Mouse (Mus musculus) hindbrain, embryonic 12.5 days (tissue): Measurements from ENCODE around the gene Hormad2. TPM values are rescaled to one million over a fixed set of nuclear protein-coding genes. Genes with fewer than 3 reads are reported as not detected.

Experiments
- ATAC-seq: fragments of 200-750 bp; cut with Nextera tagmentation; 2 replicates; pipeline ENCODE4 v1.8.0; 2017; ENCODE audit warnings: moderate TSS enrichment; ENCODE audit not compliant: low FRiP score
- H3K27ac ChIP-seq: fragments of 300-500 bp; sonication (generic); 2 replicates; pipeline ENCODE4 v1.5.1; 2016; ENCODE audit warnings: mild to moderate bottlenecking
- H3K27me3 ChIP-seq: fragments of 300-500 bp; sonication (generic); 2 replicates; pipeline ENCODE4 v1.6.1; 2016; ENCODE audit warnings: mild to moderate bottlenecking
- H3K36me3 ChIP-seq: fragments of 300-500 bp; sonication (generic); 2 replicates; pipeline ENCODE4 v1.6.1; 2016; ENCODE audit warnings: mild to moderate bottlenecking
- H3K4me1 ChIP-seq: fragments of 300-500 bp; sonication (generic); 2 replicates; pipeline ENCODE4 v1.6.1; 2016
- H3K4me2 ChIP-seq: fragments of 300-500 bp; sonication (generic); replicated peaks from 2 replicates; pipeline ENCODE4 v1.6.1; 2016; ENCODE audit warnings: mild to moderate bottlenecking
- H3K4me3 ChIP-seq: fragments of 300-500 bp; sonication (generic); 2 replicates; pipeline ENCODE4 v1.5.1; 2016; ENCODE audit warnings: mild to moderate bottlenecking
- H3K9ac ChIP-seq: fragments of 300-500 bp; sonication (generic); 2 replicates; pipeline ENCODE4 v1.6.1; 2016; ENCODE audit warnings: mild to moderate bottlenecking, moderate library complexity
- H3K9me3 ChIP-seq: fragments of 300-500 bp; sonication (generic); replicated peaks from 2 replicates; pipeline ENCODE4 v1.6.1; 2016; ENCODE audit warnings: mild to moderate bottlenecking
- WGBS: fragments of 180-500 bp; shearing (Covaris S2); methylation state at CpG from one replicate; pipeline ENCODE4 v1.1.7; 2016; 5-methylcytosine and 5-hydroxymethylcytosine counted together
- polyA plus RNA-seq: library from polyadenylated mRNA; unstranded; fragments of >200 nt; fragmentation: Nextera tagmentation; extraction: Ambion mirVana; gene quantifications from 2 replicates; pipeline ENCODE4 v1.2.1, GENCODE M21; 2016

Gene Hormad2
- polyA plus RNA-seq, 1 experiment from 2014 or later, result 0.10 TPM

- no peaks in the 10 kb centered on the region for H3K36me3 ChIP-seq
- no peaks in the 10 kb centered on the region for H3K9me3 ChIP-seq
- H3K9ac ChIP-seq, result no peak overlapping the region
- H3K27me3 ChIP-seq, result no peaks in the 10 kb centered on the region
- 64% methylated on average over 2 of the region's 2 CpGs for WGBS
- H3K27ac ChIP-seq, result no peak overlapping the region
- no peaks in the 10 kb centered on the region for H3K4me1 ChIP-seq
- no peak overlapping the region for H3K4me2 ChIP-seq
- no peak for ATAC-seq
- H3K4me3 ChIP-seq, result no peak overlapping the region
Observed at GRCm38 (mm10) chr11:4438211-4438610, 2.7 kb downstream of the Hormad2 start.

DNA sequence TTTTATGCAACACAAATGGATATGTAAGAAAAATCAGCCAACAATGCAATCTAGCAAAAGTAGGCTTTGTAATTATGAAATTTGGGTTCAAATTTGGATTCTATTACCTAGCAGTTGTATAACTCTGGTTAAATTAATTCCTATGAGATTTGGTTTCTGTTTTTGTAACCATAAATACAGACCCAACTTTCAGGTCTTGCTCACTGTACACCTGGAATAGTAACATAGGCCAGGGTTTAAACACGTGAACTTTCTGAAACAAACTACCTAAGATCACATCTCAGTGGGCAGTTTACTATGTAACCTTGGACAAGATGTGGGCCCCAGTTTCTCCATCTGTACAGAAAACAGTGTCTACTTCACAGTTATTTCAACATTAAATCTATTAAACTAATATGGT, 3.6 kb downstream of the Hormad2 start:
- Histone ChIP-seq H3K9me3 (no peaks in the 10 kb centered on the region), H3K4me3 (no peak overlapping the region), H3K4me2 (no peak overlapping the region), H3K9ac (no peak overlapping the region), H3K27me3 (no peaks in the 10 kb centered on the region), H3K27ac (no peak overlapping the region), H3K36me3 (no peaks in the 10 kb centered on the region), H3K4me1 (no peaks in the 10 kb centered on the region)
- WGBS, result 84% methylated on average over 1 of the region's 1 CpGs
- ATAC-seq, result no peak

DNA sequence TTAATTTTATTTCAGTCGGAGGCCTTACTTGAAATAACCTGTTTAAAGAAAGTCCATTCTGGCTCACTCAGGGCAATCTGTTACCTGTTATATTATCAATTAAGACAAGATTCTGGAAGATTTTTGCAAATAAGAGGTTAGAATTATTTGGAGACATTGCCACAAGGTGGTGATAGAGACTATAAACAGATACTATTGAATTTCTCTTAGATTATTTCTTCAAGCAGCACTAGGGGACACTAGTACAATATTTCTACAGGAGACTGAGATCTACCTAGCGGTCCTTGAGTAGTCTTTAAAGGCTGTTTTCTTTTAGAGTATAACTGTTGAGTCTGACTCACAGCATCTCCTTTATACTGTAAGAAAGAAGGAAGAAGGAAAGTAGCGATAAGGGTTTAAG, 4.3 kb downstream of the Hormad2 start:
- Histone ChIP-seq H3K36me3 (no peaks in the 10 kb centered on the region), H3K9me3 (no peaks in the 10 kb centered on the region), H3K4me2 (no peak overlapping the region), H3K27ac (no peak overlapping the region), H3K4me3 (no peak overlapping the region), H3K27me3 (no peaks in the 10 kb centered on the region), H3K4me1 (no peaks in the 10 kb centered on the region), H3K9ac (no peak overlapping the region)
- ATAC-seq, result no peak
- 92% methylated on average over 3 of the region's 3 CpGs for WGBS

DNA sequence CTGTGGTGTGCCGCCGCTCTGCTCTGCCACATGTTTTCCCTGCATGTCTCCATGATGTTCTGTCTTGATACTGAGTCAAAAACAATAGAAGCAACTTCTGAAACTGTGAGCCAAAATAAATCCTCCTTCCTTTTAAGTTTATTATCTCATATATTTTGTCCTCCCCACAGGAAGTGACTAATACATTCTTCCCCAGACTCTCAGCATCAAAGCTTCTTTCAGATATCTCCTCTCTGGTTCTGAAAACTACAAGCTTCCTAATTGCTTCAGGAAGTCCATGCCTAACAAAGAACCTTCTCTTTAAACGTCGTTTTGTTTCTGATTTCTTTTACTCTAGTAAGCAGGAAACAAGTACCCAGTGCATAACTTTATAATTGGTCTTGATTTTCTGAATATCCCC, 6.4 kb downstream of the Hormad2 start:
- no peak for ATAC-seq
- Histone ChIP-seq H3K36me3 (no peaks in the 10 kb centered on the region), H3K27me3 (no peaks in the 10 kb centered on the region)

GRCm38 (mm10) chr11:4423818-4424217, 17.1 kb downstream of the Hormad2 start:
- Histone ChIP-seq H3K27me3 (no peaks in the 10 kb centered on the region), H3K4me2 (no peak overlapping the region), H3K9me3 (no peaks in the 10 kb centered on the region), H3K27ac (no peak overlapping the region), H3K36me3 (no peaks in the 10 kb centered on the region), H3K4me3 (no peak overlapping the region), H3K4me1 (no peaks in the 10 kb centered on the region), H3K9ac (no peak overlapping the region)
- 88% methylated on average over 8 of the region's 8 CpGs for WGBS
- no peak for ATAC-seq

More for the DNA sequence above, 6.4 kb downstream of the Hormad2 start:
- Histone ChIP-seq H3K4me3 (no peak overlapping the region), H3K9me3 (no peaks in the 10 kb centered on the region), H3K9ac (no peak overlapping the region), H3K4me1 (no peaks in the 10 kb centered on the region), H3K4me2 (no peak overlapping the region), H3K27ac (no peak overlapping the region)
- 76% methylated on average over 4 of the region's 4 CpGs for WGBS

DNA sequence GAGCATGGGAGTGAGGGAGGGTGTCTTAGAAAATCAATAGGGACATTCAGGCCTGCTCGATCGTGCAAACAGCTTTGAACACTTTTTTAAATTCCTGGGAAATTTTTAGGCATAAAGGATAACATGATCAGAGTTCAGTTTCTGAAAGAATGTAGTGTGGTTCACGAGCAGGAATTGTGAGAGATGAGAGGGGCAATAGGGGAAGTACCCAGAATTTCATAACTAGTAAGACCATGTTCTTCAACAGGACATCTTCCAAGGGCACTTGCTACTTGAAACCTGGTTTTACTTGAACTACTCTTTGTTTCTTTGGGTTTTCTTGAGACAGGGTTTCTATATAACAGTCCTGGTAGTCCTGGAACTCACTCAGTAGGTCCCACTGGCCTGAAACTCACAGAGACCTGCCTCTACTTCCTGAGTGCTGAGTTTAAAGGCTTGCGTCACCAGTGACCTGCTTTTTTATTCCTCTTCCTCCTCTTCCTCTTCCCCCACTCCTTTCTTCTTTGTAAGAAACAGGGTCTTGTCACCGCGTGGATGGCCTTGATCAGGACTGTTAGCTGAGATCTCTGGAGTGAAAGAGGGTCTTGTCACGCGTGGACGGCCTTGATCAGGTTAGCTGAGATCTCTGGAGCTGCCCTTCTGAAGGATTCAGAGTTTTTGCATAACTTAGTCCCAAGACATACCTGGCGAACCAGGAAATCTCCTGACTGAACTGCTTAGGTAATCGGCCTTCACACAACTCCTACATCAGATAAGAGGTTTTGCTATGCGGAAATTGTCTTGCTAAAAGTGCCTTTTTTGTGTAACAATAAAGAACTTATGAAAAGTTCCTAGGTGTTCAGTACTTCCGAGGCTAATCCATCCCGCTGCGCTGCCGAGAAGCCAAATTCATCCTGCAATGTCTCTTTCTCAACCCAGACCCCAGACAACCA, 18.1 kb downstream of the Hormad2 start:
- ATAC-seq, result no peak
- no peak overlapping the region for H3K9ac ChIP-seq
- no peak overlapping the region for H3K27ac ChIP-seq
- H3K4me1 ChIP-seq, result no peaks in the 10 kb centered on the region
- no peaks in the 10 kb centered on the region for H3K9me3 ChIP-seq
- WGBS, result 83% methylated on average over 16 of the region's 16 CpGs
- H3K4me3 ChIP-seq, result no peak overlapping the region
- H3K4me2 ChIP-seq, result no peak overlapping the region
- H3K27me3 ChIP-seq, result no peaks in the 10 kb centered on the region
- no peaks in the 10 kb centered on the region for H3K36me3 ChIP-seq

DNA sequence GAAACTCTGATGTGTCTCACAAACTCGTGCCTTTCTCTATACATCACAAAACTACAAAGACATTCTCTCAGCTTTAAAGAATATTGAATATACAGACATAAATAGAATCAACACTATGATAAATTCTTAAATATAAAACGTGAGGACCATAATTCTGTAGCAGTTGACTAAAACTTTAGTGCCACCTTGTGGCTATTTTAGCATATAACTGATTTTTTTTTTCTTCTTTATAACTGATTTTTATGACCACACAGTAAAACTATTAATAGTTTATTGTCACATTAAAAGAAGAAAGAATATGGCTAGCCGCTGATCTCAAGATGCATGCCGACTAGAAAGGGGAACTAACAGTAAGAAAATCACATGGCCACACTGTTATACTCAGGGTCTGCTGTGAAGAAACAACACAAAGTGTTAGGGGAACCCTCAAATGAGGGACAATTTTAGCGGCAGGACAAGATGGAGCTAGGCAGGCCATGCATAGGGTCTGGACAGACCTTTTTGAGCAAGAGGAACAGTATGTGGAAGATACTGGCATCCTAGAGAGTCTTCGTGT, 18.9 kb downstream of the Hormad2 start:
- WGBS, result 53% methylated on average over 6 of the region's 6 CpGs

DNA sequence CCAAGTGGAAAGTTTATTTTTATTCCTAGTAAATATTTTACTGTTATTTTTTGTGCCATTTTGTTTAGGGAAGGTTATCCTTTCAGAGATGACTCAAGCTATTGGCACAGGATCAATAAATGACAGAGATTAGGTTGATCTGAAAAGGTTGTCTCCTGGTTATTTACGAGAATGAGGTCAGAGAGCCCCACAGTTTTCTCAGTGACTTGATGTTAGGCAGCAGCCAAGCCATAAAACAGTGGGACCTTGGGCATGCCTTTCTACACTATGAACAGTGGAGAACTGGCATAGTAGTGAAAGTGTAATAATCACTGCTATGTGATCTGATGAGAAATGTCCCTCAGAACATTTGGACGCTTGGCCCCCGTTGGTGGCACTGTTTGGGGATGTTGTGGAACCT, 22.9 kb downstream of the Hormad2 start:
- H3K4me1 ChIP-seq, result no peaks in the 10 kb centered on the region
- no peak for ATAC-seq
- H3K27me3 ChIP-seq, result no peaks in the 10 kb centered on the region
- no peaks in the 10 kb centered on the region for H3K9me3 ChIP-seq
- H3K27ac ChIP-seq, result no peak overlapping the region
- WGBS, result 86% methylated on average over 3 of the region's 3 CpGs
- H3K4me3 ChIP-seq, result no peak overlapping the region
- H3K4me2 ChIP-seq, result no peak overlapping the region
- H3K36me3 ChIP-seq, result no peaks in the 10 kb centered on the region
- H3K9ac ChIP-seq, result no peak overlapping the region

More for the DNA sequence above, 18.9 kb downstream of the Hormad2 start:
- no peak for ATAC-seq
- H3K27me3 ChIP-seq, result no peaks in the 10 kb centered on the region
- no peak overlapping the region for H3K27ac ChIP-seq
- no peaks in the 10 kb centered on the region for H3K4me1 ChIP-seq
- no peak overlapping the region for H3K4me3 ChIP-seq
- no peak overlapping the region for H3K9ac ChIP-seq
- H3K36me3 ChIP-seq, result no peaks in the 10 kb centered on the region
- H3K9me3 ChIP-seq, result no peaks in the 10 kb centered on the region
- H3K4me2 ChIP-seq, result no peak overlapping the region

- Histone ChIP-seq H3K9me3 (no peaks in the 10 kb centered on the region), H3K4me2 (no peak overlapping the region), H3K36me3 (no peaks in the 10 kb centered on the region), H3K4me3 (no peak overlapping the region), H3K4me1 (no peaks in the 10 kb centered on the region), H3K27me3 (no peaks in the 10 kb centered on the region), H3K27ac (no peak overlapping the region), H3K9ac (no peak overlapping the region)
- no peak for ATAC-seq
- WGBS, result 95% methylated on average over 4 of the region's 4 CpGs
Observed at GRCm38 (mm10) chr11:4412294-4412693, 28.6 kb downstream of the Hormad2 start.

GRCm38 (mm10) chr11:4404277-4404676, 36.6 kb downstream of the Hormad2 start:
- no peaks in the 10 kb centered on the region for H3K9me3 ChIP-seq
- H3K4me2 ChIP-seq, result no peak overlapping the region
- no peaks in the 10 kb centered on the region for H3K4me1 ChIP-seq
- H3K27me3 ChIP-seq, result no peaks in the 10 kb centered on the region
- H3K27ac ChIP-seq, result no peak overlapping the region
- H3K36me3 ChIP-seq, result no peaks in the 10 kb centered on the region
- H3K9ac ChIP-seq, result no peak overlapping the region
- WGBS, result 50% methylated on average over 4 of the region's 4 CpGs
- no peak for ATAC-seq
- H3K4me3 ChIP-seq, result no peak overlapping the region

GRCm38 (mm10) chr11:4403381-4403780, 37.5 kb downstream of the Hormad2 start:
- WGBS, result 77% methylated on average over 7 of the region's 7 CpGs
- no peak overlapping the region for H3K27ac ChIP-seq
- no peak overlapping the region for H3K9ac ChIP-seq
- no peaks in the 10 kb centered on the region for H3K36me3 ChIP-seq
- H3K9me3 ChIP-seq, result no peaks in the 10 kb centered on the region
- H3K4me1 ChIP-seq, result no peaks in the 10 kb centered on the region
- no peak overlapping the region for H3K4me3 ChIP-seq
- H3K27me3 ChIP-seq, result no peaks in the 10 kb centered on the region
- no peak overlapping the region for H3K4me2 ChIP-seq
- ATAC-seq, result no peak

DNA sequence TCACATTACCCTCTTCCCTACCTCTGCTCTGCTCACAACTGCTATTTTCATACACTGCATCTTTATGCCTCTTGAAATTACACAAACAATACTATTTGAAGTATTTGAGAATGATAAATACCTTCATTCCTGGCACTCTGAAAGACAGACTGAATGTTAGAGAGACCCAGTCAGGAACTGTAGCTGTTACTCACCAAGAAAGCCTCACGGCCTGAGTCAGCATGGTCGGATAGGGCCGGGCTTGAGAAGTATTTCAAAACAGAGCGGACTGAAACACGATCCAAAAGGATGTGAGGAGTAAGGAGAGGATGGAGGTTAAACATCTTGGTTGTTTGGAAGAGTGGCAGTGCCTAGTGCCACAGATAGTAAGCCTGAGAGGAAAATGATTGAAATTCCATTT, 39.7 kb downstream of the Hormad2 start:
- 61% methylated on average over 5 of the region's 5 CpGs for WGBS
- Histone ChIP-seq H3K9ac (no peak overlapping the region), H3K9me3 (no peaks in the 10 kb centered on the region), H3K36me3 (no peaks in the 10 kb centered on the region), H3K27ac (no peak overlapping the region), H3K4me2 (no peak overlapping the region), H3K4me1 (no peaks in the 10 kb centered on the region), H3K27me3 (no peaks in the 10 kb centered on the region), H3K4me3 (no peak overlapping the region)
- no peak for ATAC-seq

DNA sequence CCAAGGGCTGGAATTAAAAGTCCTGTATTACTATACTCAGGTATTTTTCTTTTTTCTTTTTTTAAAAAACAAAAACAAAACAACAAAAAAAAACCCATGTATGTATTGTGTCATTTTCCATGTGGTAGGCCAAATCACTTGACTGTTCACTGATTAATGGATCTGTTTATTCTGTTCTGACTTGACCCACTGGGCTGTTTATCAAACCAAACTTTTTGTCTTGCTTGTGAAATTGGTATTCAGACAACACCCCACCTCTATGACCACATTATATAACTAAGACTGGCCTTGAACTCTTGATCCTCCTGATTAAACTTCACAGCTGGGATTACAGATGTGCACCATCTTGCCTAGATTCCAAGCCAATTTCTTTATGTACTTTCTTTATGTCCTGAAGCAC, 46.7 kb downstream of the Hormad2 start:
- no peaks in the 10 kb centered on the region for H3K36me3 ChIP-seq
- H3K4me1 ChIP-seq, result no peaks in the 10 kb centered on the region
- ATAC-seq, result no peak
- no peaks in the 10 kb centered on the region for H3K27me3 ChIP-seq
- no peaks in the 10 kb centered on the region for H3K9me3 ChIP-seq
- H3K4me2 ChIP-seq, result no peak overlapping the region
- no peak overlapping the region for H3K9ac ChIP-seq
- no peak overlapping the region for H3K27ac ChIP-seq
- H3K4me3 ChIP-seq, result no peak overlapping the region
